Mouse (Mus musculus): Measurements from ENCODE around the gene Deup1. TPM values are rescaled to one million over a fixed set of nuclear protein-coding genes. Genes with fewer than 3 reads are reported as not detected.
A peak's percentile ranks its signal among the peaks of the same experiment; 100 is the strongest.

The Deup1 gene
- polyA plus RNA-seq (2015; fragmentation: Nextera tagmentation; extraction: Ambion mirVana) = 0.31 and 0.79 TPM in 2 replicates

GRCm38 (mm10) chr9:15627785-15628287 lies at the start of gene Deup1:
Gene Deup1 (minus strand): TSS chr9:15627933.
- Histone ChIP-seq H3K9me3 (replicated peaks; ENCODE audit: control insufficient read depth, low read length) (no peaks in the 10 kb centered on the region), H3K36me3 (ENCODE audit: control insufficient read depth, insufficient read depth, low read length) (no peaks in the 10 kb centered on the region), H3K27me3 (ENCODE audit: control insufficient read depth, insufficient read depth, low read length) (peaks cover 3% of the 10 kb centered on the region; the same call in 1 of the 2 replicates), H3K9ac (ENCODE audit: low read length) (peak within 1 kb of the TSS; percentile 32; the same call in 1 of the 2 replicates), H3K4me3 (replicated peaks; ENCODE audit: low read length) (peak within 1 kb of the TSS; percentile 33), H3K27ac (ENCODE audit: low read length) (no peak within 1 kb of the TSS), H3K4me2 (ENCODE audit: low read depth, low read length) (peak within 1 kb of the TSS; percentile 52), H3K4me1 (ENCODE audit: control insufficient read depth, insufficient read depth, low read length) (peaks cover 6% of the 10 kb centered on the region; the same call in 1 of the 2 replicates)
- peak; percentile 66; the same call in 1 of the 2 replicates for ATAC-seq (ENCODE audit: insufficient read depth, low FRiP score)
- 1% methylated on average over 28 of the region's 28 CpGs for WGBS

- 47% methylated on average over 1 of the region's 1 CpGs for WGBS
- H3K4me1 ChIP-seq (ENCODE audit: control insufficient read depth, insufficient read depth, low read length) = 0 out of 2 replicates have a peak, but pooled peaks cover 3% of the 10 kb centered on the region
Measured at GRCm38 (mm10) chr9:15672251-15672650, 44.5 kb upstream of the Deup1 start.

GRCm38 (mm10) chr9:15670002-15670527 lies 42.3 kb upstream of the Deup1 start:
- no peaks in the 10 kb centered on the region for H3K27me3 ChIP-seq (ENCODE audit: control insufficient read depth, insufficient read depth, low read length)
- no peak overlapping the region for H3K9ac ChIP-seq (ENCODE audit: low read length)
- no peak overlapping the region for H3K4me2 ChIP-seq (ENCODE audit: low read depth, low read length)
- no peak overlapping the region for H3K27ac ChIP-seq (ENCODE audit: low read length)
- no peaks in the 10 kb centered on the region for H3K36me3 ChIP-seq (ENCODE audit: control insufficient read depth, insufficient read depth, low read length)
- 11% methylated on average over 5 of the region's 5 CpGs for WGBS
- H3K4me1 ChIP-seq (ENCODE audit: control insufficient read depth, insufficient read depth, low read length) = 0 out of 2 replicates have a peak, but pooled peaks cover 3% of the 10 kb centered on the region
- no peak overlapping the region for H3K4me3 ChIP-seq (replicated peaks; ENCODE audit: low read length)
- no peaks in the 10 kb centered on the region for H3K9me3 ChIP-seq (replicated peaks; ENCODE audit: control insufficient read depth, low read length)
- ATAC-seq (ENCODE audit: insufficient read depth, low FRiP score) = peak; percentile 47; the same call in 1 of the 2 replicates

More at GRCm38 (mm10) chr9:15672251-15672650, 44.5 kb upstream of the Deup1 start:
- no peaks in the 10 kb centered on the region for H3K27me3 ChIP-seq (ENCODE audit: control insufficient read depth, insufficient read depth, low read length)
- ATAC-seq (ENCODE audit: insufficient read depth, low FRiP score) = no peak
- H3K4me3 ChIP-seq (replicated peaks; ENCODE audit: low read length) = no peak overlapping the region
- no peaks in the 10 kb centered on the region for H3K9me3 ChIP-seq (replicated peaks; ENCODE audit: control insufficient read depth, low read length)
- no peak overlapping the region for H3K27ac ChIP-seq (ENCODE audit: low read length)
- no peaks in the 10 kb centered on the region for H3K36me3 ChIP-seq (ENCODE audit: control insufficient read depth, insufficient read depth, low read length)
- no peak overlapping the region for H3K9ac ChIP-seq (ENCODE audit: low read length)
- no peak overlapping the region for H3K4me2 ChIP-seq (ENCODE audit: low read depth, low read length)

- Histone ChIP-seq H3K27me3 (ENCODE audit: control insufficient read depth, insufficient read depth, low read length) (no peaks in the 10 kb centered on the region), H3K9ac (ENCODE audit: low read length) (no peak overlapping the region), H3K4me2 (ENCODE audit: low read depth, low read length) (no peak overlapping the region), H3K9me3 (replicated peaks; ENCODE audit: control insufficient read depth, low read length) (no peaks in the 10 kb centered on the region), H3K27ac (ENCODE audit: low read length) (no peak overlapping the region), H3K36me3 (ENCODE audit: control insufficient read depth, insufficient read depth, low read length) (no peaks in the 10 kb centered on the region), H3K4me1 (ENCODE audit: control insufficient read depth, insufficient read depth, low read length) (0 out of 2 replicates have a peak, but pooled peaks cover 3% of the 10 kb centered on the region), H3K4me3 (replicated peaks; ENCODE audit: low read length) (no peak overlapping the region)
- no peak for ATAC-seq (ENCODE audit: insufficient read depth, low FRiP score)
- 39% methylated on average over 3 of the region's 3 CpGs for WGBS
Measured at GRCm38 (mm10) chr9:15669452-15669851, 41.7 kb upstream of the Deup1 start.

- 0 out of 2 replicates have a peak, but pooled peaks cover under 1% of the 10 kb centered on the region for H3K4me1 ChIP-seq (ENCODE audit: control insufficient read depth, insufficient read depth, low read length)
- H3K9ac ChIP-seq (ENCODE audit: low read length) = no peak overlapping the region
- WGBS = 76% methylated on average over 7 of the region's 7 CpGs
- H3K9me3 ChIP-seq (replicated peaks; ENCODE audit: control insufficient read depth, low read length) = no peaks in the 10 kb centered on the region
- H3K36me3 ChIP-seq (ENCODE audit: control insufficient read depth, insufficient read depth, low read length) = no peaks in the 10 kb centered on the region
- H3K4me2 ChIP-seq (ENCODE audit: low read depth, low read length) = no peak overlapping the region
- no peak overlapping the region for H3K4me3 ChIP-seq (replicated peaks; ENCODE audit: low read length)
- no peak overlapping the region for H3K27ac ChIP-seq (ENCODE audit: low read length)
- no peak for ATAC-seq (ENCODE audit: insufficient read depth, low FRiP score)
- no peaks in the 10 kb centered on the region for H3K27me3 ChIP-seq (ENCODE audit: control insufficient read depth, insufficient read depth, low read length)
Measured at GRCm38 (mm10) chr9:15664606-15665005, 36.9 kb upstream of the Deup1 start.

GRCm38 (mm10) chr9:15659069-15659468 lies 31.3 kb upstream of the Deup1 start:
- 56% methylated on average over 6 of the region's 6 CpGs for WGBS
- no peaks in the 10 kb centered on the region for H3K27me3 ChIP-seq (ENCODE audit: control insufficient read depth, insufficient read depth, low read length)
- no peak overlapping the region for H3K4me2 ChIP-seq (ENCODE audit: low read depth, low read length)
- H3K9ac ChIP-seq (ENCODE audit: low read length) = no peak overlapping the region
- H3K27ac ChIP-seq (ENCODE audit: low read length) = no peak overlapping the region
- no peak overlapping the region for H3K4me3 ChIP-seq (replicated peaks; ENCODE audit: low read length)
- ATAC-seq (ENCODE audit: insufficient read depth, low FRiP score) = no peak
- no peaks in the 10 kb centered on the region; the same call in 1 of the 2 replicates for H3K9me3 ChIP-seq (replicated peaks; ENCODE audit: control insufficient read depth, low read length)
- no peaks in the 10 kb centered on the region for H3K4me1 ChIP-seq (ENCODE audit: control insufficient read depth, insufficient read depth, low read length)
- H3K36me3 ChIP-seq (ENCODE audit: control insufficient read depth, insufficient read depth, low read length) = no peaks in the 10 kb centered on the region

- H3K27ac ChIP-seq (ENCODE audit: low read length) = no peak overlapping the region
- ATAC-seq (ENCODE audit: insufficient read depth, low FRiP score) = no peak
- no peak overlapping the region for H3K4me3 ChIP-seq (replicated peaks; ENCODE audit: low read length)
- no peaks in the 10 kb centered on the region; the same call in 1 of the 2 replicates for H3K9me3 ChIP-seq (replicated peaks; ENCODE audit: control insufficient read depth, low read length)
- 36% methylated on average over 6 of the region's 6 CpGs for WGBS
- no peak overlapping the region for H3K4me2 ChIP-seq (ENCODE audit: low read depth, low read length)
- no peaks in the 10 kb centered on the region for H3K27me3 ChIP-seq (ENCODE audit: control insufficient read depth, insufficient read depth, low read length)
- no peaks in the 10 kb centered on the region for H3K4me1 ChIP-seq (ENCODE audit: control insufficient read depth, insufficient read depth, low read length)
- no peak overlapping the region for H3K9ac ChIP-seq (ENCODE audit: low read length)
- H3K36me3 ChIP-seq (ENCODE audit: control insufficient read depth, insufficient read depth, low read length) = no peaks in the 10 kb centered on the region
Measured at GRCm38 (mm10) chr9:15658236-15658785, 30.6 kb upstream of the Deup1 start.

GRCm38 (mm10) chr9:15653036-15653435 lies 25.3 kb upstream of the Deup1 start:
- no peak for ATAC-seq (ENCODE audit: insufficient read depth, low FRiP score)
- no peaks in the 10 kb centered on the region for H3K4me1 ChIP-seq (ENCODE audit: control insufficient read depth, insufficient read depth, low read length)
- H3K27ac ChIP-seq (ENCODE audit: low read length) = no peak overlapping the region
- no peak overlapping the region for H3K4me3 ChIP-seq (replicated peaks; ENCODE audit: low read length)
- H3K27me3 ChIP-seq (ENCODE audit: control insufficient read depth, insufficient read depth, low read length) = no peaks in the 10 kb centered on the region
- H3K9ac ChIP-seq (ENCODE audit: low read length) = no peak overlapping the region
- H3K4me2 ChIP-seq (ENCODE audit: low read depth, low read length) = no peak overlapping the region
- no peaks in the 10 kb centered on the region for H3K36me3 ChIP-seq (ENCODE audit: control insufficient read depth, insufficient read depth, low read length)
- no peaks in the 10 kb centered on the region; the same call in 1 of the 2 replicates for H3K9me3 ChIP-seq (replicated peaks; ENCODE audit: control insufficient read depth, low read length)

GRCm38 (mm10) chr9:15649977-15650376 lies 22.2 kb upstream of the Deup1 start:
- no peak for ATAC-seq (ENCODE audit: insufficient read depth, low FRiP score)
- Histone ChIP-seq H3K9me3 (replicated peaks; ENCODE audit: control insufficient read depth, low read length) (no peaks in the 10 kb centered on the region; the same call in 1 of the 2 replicates), H3K4me1 (ENCODE audit: control insufficient read depth, insufficient read depth, low read length) (no peaks in the 10 kb centered on the region), H3K27ac (ENCODE audit: low read length) (no peak overlapping the region), H3K4me3 (replicated peaks; ENCODE audit: low read length) (no peak overlapping the region), H3K9ac (ENCODE audit: low read length) (no peak overlapping the region), H3K4me2 (ENCODE audit: low read depth, low read length) (no peak overlapping the region), H3K36me3 (ENCODE audit: control insufficient read depth, insufficient read depth, low read length) (no peaks in the 10 kb centered on the region), H3K27me3 (ENCODE audit: control insufficient read depth, insufficient read depth, low read length) (no peaks in the 10 kb centered on the region)
- 86% methylated on average over 2 of the region's 2 CpGs for WGBS
